Mouse (Mus musculus) kidney, postnatal 25 days (tissue): Measurements from ENCODE around the gene Pip4k2a.
A peak's percentile ranks its signal among the peaks of the same experiment; 100 is the strongest.
"Not testable (repeated sequence)": the region's sequence is repeated elsewhere in the genome, so short reads cannot be mapped to it uniquely, and the experiment has no call there.

Experiments
- DNase-seq, 2 experiments: peaks; one replicate each; pipeline ENCODE4 v3.0.0; 2021; ENCODE audit warnings: mixed read lengths in 2 of 2

The Pip4k2a gene

DNA sequence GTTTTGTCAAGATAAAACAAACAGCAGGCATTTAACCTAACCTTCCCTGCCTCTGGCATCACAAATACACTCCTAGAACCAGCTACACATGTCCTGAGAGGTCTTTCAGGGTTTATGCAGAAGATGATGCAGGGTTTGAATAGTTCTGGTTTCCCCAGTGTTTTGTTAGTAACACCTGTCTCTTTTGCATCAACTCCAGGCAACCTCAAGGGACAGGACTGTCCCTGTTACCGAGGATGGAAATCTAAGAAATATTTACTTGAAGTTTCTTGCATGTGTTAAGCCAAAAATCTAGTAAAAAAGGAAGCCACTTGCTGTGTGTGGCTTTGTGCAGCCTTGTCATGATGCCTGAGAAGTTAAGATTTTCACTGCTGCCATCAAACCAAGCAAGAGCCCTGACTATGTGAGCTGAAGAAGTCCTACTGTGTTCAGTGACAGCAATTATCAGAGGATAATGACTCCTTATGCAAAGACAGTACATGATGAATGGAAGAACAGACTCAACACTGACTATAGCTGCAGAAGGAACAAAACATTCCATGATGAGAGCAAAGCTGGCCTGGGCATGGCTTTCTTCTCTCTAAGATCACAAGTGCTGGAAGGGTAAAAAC is 76.3 kb downstream of the Pip4k2a start:
- no peak for DNase-seq

GRCm38 (mm10) chr2:18920461-18920877 is 77.5 kb downstream of the Pip4k2a start:
- no peak for DNase-seq

DNA sequence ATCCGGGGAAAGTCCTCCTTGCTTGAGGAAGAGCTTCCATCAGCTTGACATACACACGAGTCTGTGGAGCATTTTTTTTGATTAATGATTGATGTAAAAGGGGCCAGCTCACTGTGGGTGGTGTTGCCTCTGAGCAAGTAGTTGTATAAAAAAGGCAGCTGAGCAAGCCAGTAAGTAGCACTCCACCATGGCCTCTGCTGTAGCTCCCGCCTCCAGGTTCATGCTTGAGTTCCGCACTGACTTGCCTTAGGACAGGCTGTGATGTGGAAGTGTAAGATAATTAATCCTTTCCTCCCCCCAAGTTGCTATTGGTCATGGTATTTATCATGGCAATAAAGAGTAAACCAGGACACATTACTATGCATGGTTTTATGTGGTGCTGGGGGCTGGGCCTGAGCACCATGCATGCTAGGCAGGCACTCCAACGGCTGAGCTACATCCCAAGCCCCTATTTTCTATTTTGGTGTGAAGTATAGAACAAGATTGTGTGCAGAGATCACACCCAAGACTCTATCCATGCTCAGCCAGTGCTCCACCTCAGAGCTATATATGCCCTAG is 78.0 kb downstream of the Pip4k2a start:
- DNase-seq: no peak

- DNase-seq: no peak
Observed at GRCm38 (mm10) chr2:18917838-18918237, 80.1 kb downstream of the Pip4k2a start.

DNA sequence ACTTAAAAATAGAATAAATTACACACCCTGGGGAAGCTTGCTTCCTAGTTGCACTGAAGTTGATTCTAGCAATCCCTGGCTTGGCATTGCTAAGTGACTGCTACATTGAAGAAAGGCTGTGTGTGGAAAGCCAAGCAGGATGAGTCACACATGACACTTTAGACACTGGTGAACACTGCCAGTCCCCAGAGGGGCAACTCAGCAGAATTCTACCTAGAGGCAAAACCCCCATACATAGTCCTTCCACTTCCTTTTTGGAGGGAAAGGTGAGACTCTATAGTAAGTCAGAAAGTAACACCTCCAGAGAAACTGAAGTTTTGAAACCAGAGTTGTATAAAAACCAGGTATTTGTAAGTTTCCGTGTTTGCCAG is 80.6 kb downstream of the Pip4k2a start:
- no peak for DNase-seq

DNA sequence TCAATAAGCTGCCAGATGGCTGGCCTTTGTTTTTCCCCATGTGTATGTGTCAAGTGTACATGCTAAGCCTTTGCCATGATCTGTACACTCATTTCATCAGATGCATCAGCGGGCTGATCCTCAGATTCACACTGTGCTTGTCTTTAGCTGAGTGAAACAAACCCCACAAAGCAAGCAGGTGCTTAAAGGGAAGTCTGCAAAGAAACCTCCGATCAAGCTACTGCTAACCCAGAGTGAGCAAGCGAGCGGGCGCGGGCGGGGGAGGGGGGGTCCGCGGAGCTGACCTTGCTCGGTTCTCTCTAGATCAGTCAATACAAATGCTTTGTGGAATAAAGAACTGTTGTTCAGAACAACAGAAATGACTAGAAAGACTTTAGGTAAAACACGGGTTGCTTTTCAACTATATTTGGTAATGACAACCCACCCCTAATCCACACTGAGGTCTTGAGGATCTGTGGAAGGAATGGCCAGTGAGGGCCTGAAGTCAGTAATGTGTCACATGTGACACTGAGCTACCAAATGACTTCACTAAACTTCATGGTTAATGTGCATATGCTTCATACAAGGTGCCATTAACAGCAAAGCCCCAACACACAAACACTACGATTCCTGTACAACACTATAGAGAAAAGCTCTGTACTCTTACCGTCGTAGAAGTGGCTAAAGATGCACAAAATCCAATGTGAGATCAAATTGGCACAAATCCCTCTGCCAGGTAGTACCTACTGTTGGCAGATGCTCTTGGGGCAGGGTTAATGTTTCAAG is 81.1 kb downstream of the Pip4k2a start:
- DNase-seq: no peak

GRCm38 (mm10) chr2:18916042-18916407 is 81.9 kb downstream of the Pip4k2a start:
- no peak for DNase-seq

GRCm38 (mm10) chr2:18915372-18916041 is 82.4 kb downstream of the Pip4k2a start:
- DNase-seq: peak; percentile 45 to 57

- DNase-seq: no peak
Observed at GRCm38 (mm10) chr2:18914750-18915149, 83.2 kb downstream of the Pip4k2a start.

- no peak for DNase-seq
Observed at GRCm38 (mm10) chr2:18913642-18914041, 84.3 kb downstream of the Pip4k2a start.

GRCm38 (mm10) chr2:18911251-18911934 is 86.5 kb downstream of the Pip4k2a start:
- no peak for DNase-seq

- DNase-seq: no peak
Observed at GRCm38 (mm10) chr2:18910209-18910608, 87.7 kb downstream of the Pip4k2a start.

DNA sequence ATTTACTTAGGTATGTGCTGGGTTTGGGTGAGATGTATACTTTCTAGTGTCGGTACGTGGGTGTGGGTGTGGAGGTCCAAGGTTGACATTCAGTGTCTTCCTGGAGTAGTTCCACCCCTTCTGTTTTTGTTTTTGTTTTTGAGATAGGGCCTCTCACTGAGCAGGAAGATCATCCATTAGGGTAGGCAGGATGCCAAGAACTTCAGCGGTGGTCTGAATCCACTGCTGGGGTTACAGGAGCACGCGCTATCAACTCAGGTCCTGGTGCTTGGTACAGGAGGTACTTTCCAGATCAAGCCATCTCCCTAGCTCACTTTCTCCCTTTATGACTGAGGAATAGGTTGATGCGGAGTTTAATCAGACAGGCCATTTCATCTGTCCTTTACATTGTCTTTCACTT is 88.2 kb downstream of the Pip4k2a start:
- peak; percentile 48 to 49 for DNase-seq

DNA sequence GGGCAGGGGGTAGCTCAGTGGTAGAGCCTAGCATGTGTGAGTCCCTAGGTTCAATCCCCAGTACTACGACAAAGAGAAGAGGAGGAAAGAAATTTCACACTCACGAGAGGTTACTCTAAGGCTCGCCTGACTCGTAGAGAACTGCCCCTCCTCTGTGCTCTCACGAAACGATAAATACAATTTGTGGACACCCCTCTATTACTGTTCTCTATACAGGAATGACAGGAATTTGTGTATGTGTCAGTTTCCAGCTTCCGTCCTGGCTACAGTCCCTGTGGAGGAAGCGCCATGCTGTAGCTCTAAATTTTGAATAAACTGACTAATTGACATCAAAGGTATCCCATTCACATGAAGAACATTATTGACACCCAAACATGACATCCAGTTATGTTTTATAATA is 90.7 kb downstream of the Pip4k2a start:
- DNase-seq: no peak

DNA sequence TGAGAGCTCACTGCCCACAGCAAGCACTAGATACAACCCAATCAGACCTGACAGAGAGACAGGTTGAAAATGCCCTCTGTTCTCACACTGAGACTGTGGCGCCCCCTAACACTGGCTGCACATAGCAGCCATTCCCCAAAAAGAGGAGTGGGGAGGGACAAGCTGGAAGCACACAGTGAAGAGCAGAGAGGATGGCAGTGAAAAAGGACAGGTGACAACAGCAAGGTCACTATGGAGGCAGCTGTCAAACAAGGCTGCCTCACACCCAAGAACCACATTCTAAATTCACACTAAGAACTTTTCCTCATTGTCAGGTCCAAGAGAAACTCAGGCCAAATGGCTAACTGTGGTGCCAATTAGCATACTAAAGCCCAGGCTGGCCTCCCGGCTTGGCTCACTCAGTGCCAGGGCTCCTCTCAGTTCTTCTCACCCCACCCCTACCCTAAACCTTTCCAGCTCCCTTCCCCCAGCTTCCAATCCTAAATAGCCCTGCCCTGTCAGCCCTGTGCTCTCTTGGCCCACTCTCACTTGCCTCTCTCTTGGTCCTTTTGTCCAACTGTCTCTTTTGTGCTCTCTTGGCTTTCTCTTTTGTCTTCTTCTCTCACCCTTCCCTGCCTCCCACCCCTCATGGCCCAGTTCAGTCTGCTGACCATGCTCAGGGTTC is 91.4 kb downstream of the Pip4k2a start:
- no peak for DNase-seq

DNA sequence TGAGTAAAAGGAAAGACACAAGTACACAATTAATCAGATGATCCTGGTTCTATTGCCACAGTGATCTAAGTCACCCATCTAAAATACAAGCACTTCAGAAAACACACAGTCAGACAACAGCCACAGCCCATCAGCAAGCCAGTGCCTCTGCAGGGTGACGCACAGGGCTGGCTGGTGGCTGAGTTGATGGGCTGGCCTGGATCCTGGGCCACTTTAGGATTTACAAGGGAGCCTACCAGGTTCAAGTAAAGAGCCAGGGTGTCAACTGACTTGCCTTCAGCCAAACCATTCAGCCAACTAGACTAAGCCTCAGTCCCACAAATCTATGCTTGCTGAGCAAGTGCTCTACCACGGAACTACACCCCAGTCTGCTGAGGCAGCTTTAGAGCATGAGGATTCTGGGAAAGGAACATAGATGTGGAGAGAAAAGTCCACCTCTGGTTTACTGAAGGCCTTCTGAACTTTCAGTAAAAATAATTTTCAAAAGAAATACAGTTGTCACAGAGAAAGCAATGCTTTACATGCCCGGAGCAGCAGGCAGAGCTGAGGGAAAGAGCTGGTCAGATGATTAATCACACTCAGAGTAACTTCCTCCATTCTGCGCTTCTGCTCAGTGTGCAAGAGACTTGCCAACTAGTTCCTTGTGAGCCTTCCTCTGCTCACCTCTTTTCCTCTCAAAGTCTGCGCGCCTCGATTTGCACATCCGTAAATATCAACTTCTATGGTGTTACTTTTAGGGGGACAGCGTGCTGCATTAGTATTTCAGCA is 94.4 kb downstream of the Pip4k2a start:
- DNase-seq: no peak

DNA sequence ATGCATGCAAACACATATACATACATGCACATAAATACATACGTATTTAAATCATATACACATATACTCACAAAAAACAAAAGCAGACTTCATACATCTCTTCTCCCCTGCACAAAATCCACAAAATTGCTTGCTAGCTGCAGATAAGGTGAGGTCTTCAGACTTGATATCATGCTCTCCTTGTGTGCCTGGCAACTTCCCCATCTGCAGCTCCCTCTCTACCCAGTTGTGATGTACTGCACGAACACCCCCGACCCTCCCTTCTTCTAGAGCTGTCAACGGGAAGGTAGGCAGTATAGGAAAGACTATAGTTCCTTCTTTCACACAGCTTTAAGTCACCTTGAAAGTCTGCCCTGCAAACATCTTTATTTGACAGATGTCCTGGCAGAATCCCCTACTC is 96.8 kb downstream of the Pip4k2a start:
- DNase-seq: no peak

DNA sequence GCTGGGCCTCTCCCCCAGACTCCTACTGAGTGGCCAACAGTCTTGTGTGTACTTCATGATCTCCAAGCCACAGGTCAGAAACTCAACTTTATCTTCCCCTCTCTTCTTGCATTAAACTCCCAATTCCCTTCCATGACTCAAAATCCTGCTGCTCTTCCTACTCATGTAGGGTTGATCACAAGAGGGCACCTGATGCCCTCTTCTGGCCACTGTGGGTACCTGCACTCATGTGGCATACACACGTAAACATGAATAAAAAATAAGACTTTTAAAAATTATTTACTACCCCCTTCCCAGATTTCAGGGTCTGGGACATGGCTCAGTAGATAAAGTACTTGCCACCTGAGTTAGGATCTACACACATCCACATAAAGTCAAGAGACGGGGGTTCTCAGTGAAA is 97.3 kb downstream of the Pip4k2a start:
- no peak for DNase-seq

DNA sequence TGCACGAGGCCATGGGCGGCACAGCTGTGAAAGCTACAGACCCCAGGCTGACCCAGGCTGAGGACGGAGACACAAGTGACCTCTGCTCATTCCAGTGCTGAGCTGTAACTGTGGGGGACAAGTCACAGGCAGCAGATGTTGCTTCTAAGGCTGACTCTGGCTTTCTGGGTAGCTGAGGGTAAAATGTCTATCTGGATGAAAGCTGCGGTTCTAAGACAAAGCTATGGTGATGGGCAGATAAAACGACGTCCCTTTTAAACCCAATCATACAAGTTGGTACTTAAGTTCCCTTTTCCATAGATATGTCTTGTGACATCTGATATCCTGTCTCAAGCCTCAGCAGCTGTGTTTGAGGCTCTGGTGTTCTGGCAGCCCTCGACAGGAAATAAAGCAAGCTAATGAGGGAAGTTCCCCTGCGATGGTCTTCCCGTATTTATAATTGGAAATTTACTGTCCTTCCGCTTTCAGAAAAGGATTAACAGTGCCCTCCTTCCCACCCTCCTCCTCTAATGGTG is 100.1 kb downstream of the Pip4k2a start:
- peak in 1 of 2 experiments; percentile 29 for DNase-seq

DNA sequence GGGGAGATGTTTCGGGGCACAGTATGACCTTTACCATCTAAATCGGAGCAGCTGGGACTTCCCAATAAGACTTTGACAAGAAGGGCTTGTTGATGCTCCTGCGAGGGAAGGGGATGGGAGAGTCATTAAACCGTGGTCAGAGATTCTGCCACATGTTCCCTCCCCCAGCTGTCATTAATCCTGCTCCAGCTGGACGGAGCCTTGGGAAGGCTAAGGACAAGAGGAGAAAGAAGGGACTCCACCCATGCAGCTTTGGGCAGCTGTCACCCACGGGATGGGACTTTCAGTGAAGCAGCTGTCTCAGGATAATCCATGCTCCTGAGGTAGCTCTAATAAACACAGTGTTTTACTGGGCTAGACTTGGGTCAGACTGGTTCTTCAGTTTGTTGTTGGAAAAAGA is 101.9 kb downstream of the Pip4k2a start:
- no peak for DNase-seq

GRCm38 (mm10) chr2:18893336-18893735 is 104.6 kb downstream of the Pip4k2a start:
- DNase-seq: not testable (repeated sequence)
